Mouse (Mus musculus): ENCODE measurements around the gene Bahd1.

DNA sequence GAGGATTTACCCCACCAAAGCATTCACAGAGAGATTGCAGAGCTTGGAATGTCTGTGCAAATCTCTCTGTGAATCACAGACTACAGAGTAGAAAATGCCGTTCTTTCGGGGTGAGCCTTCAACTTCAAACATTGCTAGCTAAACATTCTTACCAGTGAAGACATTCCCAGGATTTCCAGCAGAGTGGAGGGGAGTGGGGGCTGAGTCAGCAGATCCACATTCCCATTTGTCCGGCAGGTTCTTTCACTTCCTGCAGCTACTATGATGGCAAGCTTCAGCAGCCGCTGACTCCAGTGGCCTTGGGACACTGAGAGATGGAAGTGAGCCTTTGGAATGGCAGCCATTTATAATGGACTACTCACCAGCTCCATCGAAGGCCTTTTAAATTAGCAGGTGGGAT lies 56.3 kb downstream of the Bahd1 start:
- TF ChIP-seq POLR2A (IDR thresholded peaks at IDR 0.05; ENCODE audit: extremely low read depth, insufficient read depth, low read length) (no peak), CTCF (IDR thresholded peaks at IDR 0.05; ENCODE audit: low read depth, low read length) (no peak)
